9 mouse cellular contexts compared by ENCODE assay signal in genomic region chr19:57181852-57182528, GRCm38 (mm10).
DNase-seq lines count a peak whose midpoint lies in the region; ATAC-seq and TF ChIP-seq lines count a peak whose summit lies in the region.
"Had no signal": no experiment of that assay in that cellular context is flagged by ENCODE, and none has a peak within 500 bp of the region (broad histone marks: within the 10 kb centered on the region; RNA-seq: fewer than 3 reads in every experiment).

No protein-coding gene starts in this region.

- H3K4me1 ChIP-seq in lung, postnatal 0 days (ENCODE audit: insufficient read depth, low read depth, low read length): peaks cover 21% of the 10 kb centered on the region
- H3K4me1 ChIP-seq in midbrain, embryonic 13.5 days (replicated peaks): 0 out of 2 replicates have a peak, but pooled peaks cover 2% of the 10 kb centered on the region

- H3K9ac ChIP-seq in lung, postnatal 0 days (replicated peaks; ENCODE audit: low read depth): no peak overlapping the region
- H3K9ac ChIP-seq in midbrain, embryonic 13.5 days (replicated peaks): no peak overlapping the region

- TF ChIP-seq CTCF in gastrocnemius, adult 2 months (IDR thresholded peaks at IDR 0.05): no peak
- no peak for TF ChIP-seq CTCF in lung, postnatal 0 days (IDR thresholded peaks at IDR 0.05)

- 0 out of 2 replicates have a peak, but pooled peaks cover 5% of the 10 kb centered on the region for H3K36me3 ChIP-seq in lung, postnatal 0 days (ENCODE audit: insufficient read depth, low read length)
- H3K36me3 ChIP-seq in midbrain, embryonic 13.5 days: no peaks in the 10 kb centered on the region

- H3K4me3 ChIP-seq in gastrocnemius, adult 2 months: no peak overlapping the region
- H3K4me3 ChIP-seq in lung, postnatal 0 days (ENCODE audit: low read depth, low read length): no peak overlapping the region
- no peak overlapping the region for H3K4me3 ChIP-seq in midbrain, embryonic 13.5 days (replicated peaks)

- no peak for TF ChIP-seq EP300 in lung, postnatal 0 days (IDR thresholded peaks at IDR 0.05)

- H3K4me2 ChIP-seq in lung, postnatal 0 days (replicated peaks; ENCODE audit: low read depth, low read length): no peak overlapping the region
- H3K4me2 ChIP-seq in midbrain, embryonic 13.5 days (replicated peaks): no peak overlapping the region

- WGBS in lung, postnatal 0 days: 59% methylated on average over 10 of the region's 10 CpGs
- 91% methylated on average over 10 of the region's 10 CpGs for WGBS in midbrain, embryonic 13.5 days

- DNase-seq in gastrocnemius, adult 2 months: no peak
- DNase-seq in gastrocnemius, adult 18-20 months (ENCODE audit: low spot score): no peak
- peak; percentile 57 for DNase-seq in ZHBTc4 (ENCODE audit: low read depth, low spot score)
- DNase-seq in kidney, postnatal 25 days: peak; percentile 73 to 88
- DNase-seq in lung, postnatal 0 days (ENCODE audit: low spot score): peak; percentile 78
- no peak for DNase-seq in spleen, adult 18-20 months
- DNase-seq in cerebellum, postnatal 4 days (ENCODE audit: low spot score in 2 of 2): no peak
- DNase-seq: adrenal gland, postnatal 10 days had no signal

- no peaks in the 10 kb centered on the region for H3K9me3 ChIP-seq in lung, postnatal 0 days (ENCODE audit: low read length)
- no peaks in the 10 kb centered on the region for H3K9me3 ChIP-seq in midbrain, embryonic 13.5 days

- H3K27ac ChIP-seq in gastrocnemius, adult 2 months: peak overlapping the region; percentile 67
- peak overlapping the region; percentile 76 for H3K27ac ChIP-seq in lung, postnatal 0 days (ENCODE audit: low read length)
- no peak overlapping the region for H3K27ac ChIP-seq in midbrain, embryonic 13.5 days

- H3K27me3 ChIP-seq in lung, postnatal 0 days (replicated peaks; ENCODE audit: insufficient read depth, low read length): no peaks in the 10 kb centered on the region
- no peaks in the 10 kb centered on the region for H3K27me3 ChIP-seq in midbrain, embryonic 13.5 days

- ATAC-seq in lung, postnatal 0 days: peak; percentile 56
- no peak for ATAC-seq in midbrain, embryonic 13.5 days

- intact Hi-C loops in gastrocnemius, adult 2 months (cut with DNase I): no loop called here

Comparison
In these comparisons a context has a peak if more than half of its experiments do, and no peak if none do; other contexts are left out.
1. DNase-seq: peak in ZHBTc4 (single experiment), kidney, postnatal 25 days (2 of 2) and lung, postnatal 0 days (single experiment); none in gastrocnemius, adult 2 months (single experiment), gastrocnemius, adult 18-20 months (single experiment), spleen, adult 18-20 months (0 of 2) and cerebellum, postnatal 4 days (0 of 2).